Mouse (Mus musculus): ENCODE measurements at regions not wholly inside any gene's neighbourhood (a gene's known extent, or its start where the extent isn't known, plus 50 kb on each side); places are given as distances from the start of the nearest gene placed in this dataset.

GRCm38 (mm10) chr7:55710872-55711558 is 57.0 kb upstream of the Siglech start:
- peak; percentile 1 for DNase-seq (ENCODE audit: low read depth)

All from gonadal fat pad, adult 2 months (tissue).